Mouse (Mus musculus): ENCODE data around the gene Il1rapl1. TPM values are rescaled to one million over a fixed set of nuclear protein-coding genes. Genes with fewer than 3 reads are reported as not detected.

Il1rapl1 gene
- total and polyA plus RNA-seq, 2 experiments from 2014 or later: 2.5 to 12.9 TPM

DNA sequence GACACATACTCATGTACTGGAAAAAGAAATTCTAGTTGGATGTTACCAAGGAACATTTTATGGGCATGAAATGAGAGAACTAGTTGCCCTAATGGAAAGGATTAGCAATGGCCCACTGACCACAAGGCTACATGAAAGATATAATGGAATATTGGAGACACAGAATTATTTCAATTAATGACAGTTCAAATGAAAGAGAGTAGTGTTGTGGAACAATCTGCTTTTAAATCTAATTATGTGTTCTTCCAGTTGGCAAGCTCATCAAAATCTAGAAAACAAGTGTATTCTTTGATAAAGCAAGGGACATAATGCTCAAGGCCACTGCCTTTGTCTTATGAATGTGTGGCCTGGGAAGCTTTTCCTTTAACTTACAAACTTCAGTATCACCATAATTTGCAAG, 1113.1 kb downstream of the Il1rapl1 start:
- Histone ChIP-seq H3K4me2 (ENCODE audit: low read depth) (no peak overlapping the region), H3K36me3 (ENCODE audit: insufficient read depth) (no peaks in the 10 kb centered on the region), H3K9me3 (ENCODE audit: low read length) (no peaks in the 10 kb centered on the region), H3K27ac (ENCODE audit: low read depth, low read length) (no peak overlapping the region), H3K4me1 (ENCODE audit: insufficient read depth) (no peaks in the 10 kb centered on the region), H3K9ac (no peak overlapping the region), H3K4me3 (ENCODE audit: low read depth, low read length) (no peak overlapping the region), H3K27me3 (ENCODE audit: insufficient read depth, low read length) (no peaks in the 10 kb centered on the region)
- no peak for TF ChIP-seq CTCF (IDR thresholded peaks at IDR 0.05; ENCODE audit: low read depth)
- ATAC-seq: no peak
- DNase-seq: no peak

GRCm38 (mm10) chrX:86955126-86955525, 1160.3 kb downstream of the Il1rapl1 start:
- H3K27ac ChIP-seq (ENCODE audit: low read depth, low read length): no peak overlapping the region
- H3K36me3 ChIP-seq (ENCODE audit: insufficient read depth): no peaks in the 10 kb centered on the region
- 26% methylated on average over 1 of the region's 1 CpGs for WGBS
- TF ChIP-seq CTCF (IDR thresholded peaks at IDR 0.05; ENCODE audit: low read depth): no peak
- H3K27me3 ChIP-seq (ENCODE audit: insufficient read depth, low read length): no peaks in the 10 kb centered on the region
- no peak for ATAC-seq
- no peak overlapping the region for H3K4me2 ChIP-seq (ENCODE audit: low read depth)
- H3K4me1 ChIP-seq (ENCODE audit: insufficient read depth): no peaks in the 10 kb centered on the region
- H3K4me3 ChIP-seq (ENCODE audit: low read depth, low read length): no peak overlapping the region
- DNase-seq: peak; percentile 7
- H3K9me3 ChIP-seq (ENCODE audit: low read length): no peaks in the 10 kb centered on the region
- no peak overlapping the region for H3K9ac ChIP-seq

DNA sequence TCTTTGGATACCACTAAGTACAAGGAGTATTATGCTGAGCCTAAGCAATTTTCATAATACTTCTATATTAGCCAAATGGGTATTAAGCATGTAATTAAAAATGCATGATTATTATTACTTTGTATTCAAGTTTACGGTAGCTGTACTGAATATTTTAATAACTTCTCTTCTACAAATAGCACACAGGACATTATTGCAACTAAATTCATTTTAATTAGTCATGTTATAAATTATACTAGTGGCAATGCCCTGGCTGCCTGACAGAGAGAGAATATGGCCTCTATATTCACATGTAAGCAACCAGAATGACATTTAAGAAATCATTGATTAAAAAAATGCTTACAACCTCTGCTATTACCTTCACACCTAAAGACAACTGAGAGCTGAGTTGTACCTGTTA, 1160.8 kb downstream of the Il1rapl1 start:
- no peaks in the 10 kb centered on the region for H3K4me1 ChIP-seq (ENCODE audit: insufficient read depth)
- no peak overlapping the region for H3K4me2 ChIP-seq (ENCODE audit: low read depth)
- WGBS: 77% methylated on average over 1 of the region's 1 CpGs
- no peak overlapping the region for H3K27ac ChIP-seq (ENCODE audit: low read depth, low read length)
- no peak overlapping the region for H3K9ac ChIP-seq
- no peak for TF ChIP-seq CTCF (IDR thresholded peaks at IDR 0.05; ENCODE audit: low read depth)
- ATAC-seq (no peak), DNase-seq (no peak)
- no peaks in the 10 kb centered on the region for H3K9me3 ChIP-seq (ENCODE audit: low read length)
- no peak overlapping the region for H3K4me3 ChIP-seq (ENCODE audit: low read depth, low read length)
- no peaks in the 10 kb centered on the region for H3K36me3 ChIP-seq (ENCODE audit: insufficient read depth)
- H3K27me3 ChIP-seq (ENCODE audit: insufficient read depth, low read length): no peaks in the 10 kb centered on the region

- H3K4me2 ChIP-seq (ENCODE audit: low read depth): no peak overlapping the region
- no peak overlapping the region for H3K4me3 ChIP-seq (ENCODE audit: low read depth, low read length)
- no peaks in the 10 kb centered on the region for H3K36me3 ChIP-seq (ENCODE audit: insufficient read depth)
- no peak overlapping the region for H3K27ac ChIP-seq (ENCODE audit: low read depth, low read length)
- H3K9ac ChIP-seq: no peak overlapping the region
- WGBS: 51% methylated on average over 2 of the region's 2 CpGs
- no peaks in the 10 kb centered on the region for H3K27me3 ChIP-seq (ENCODE audit: insufficient read depth, low read length)
- TF ChIP-seq CTCF (IDR thresholded peaks at IDR 0.05; ENCODE audit: low read depth): no peak
- no peaks in the 10 kb centered on the region for H3K9me3 ChIP-seq (ENCODE audit: low read length)
- no peaks in the 10 kb centered on the region for H3K4me1 ChIP-seq (ENCODE audit: insufficient read depth)
- ATAC-seq (no peak), DNase-seq (no peak)
These were observed 1164.5 kb downstream of the Il1rapl1 start for GRCm38 (mm10) chrX:86950940-86951339.

DNA sequence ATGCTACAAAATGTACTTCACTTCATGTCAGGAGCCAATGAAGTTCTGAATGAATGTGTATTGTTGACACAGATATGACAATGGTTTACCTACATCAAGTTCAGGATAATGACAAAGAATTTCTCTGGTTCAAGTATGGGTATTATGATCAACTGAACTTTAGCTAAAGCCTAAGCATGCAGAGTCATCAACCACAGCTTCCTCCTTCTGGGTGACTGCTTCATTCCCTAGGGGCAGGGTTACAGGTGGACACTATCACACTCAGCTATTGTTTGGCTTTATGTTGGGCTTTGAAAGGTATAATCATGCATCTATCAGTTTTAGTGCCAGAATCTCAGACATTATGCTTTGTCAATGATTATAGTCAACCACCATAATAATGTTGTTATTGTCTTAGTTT, 1166.3 kb downstream of the Il1rapl1 start:
- Histone ChIP-seq H3K4me3 (ENCODE audit: low read depth, low read length) (no peak overlapping the region), H3K9me3 (ENCODE audit: low read length) (no peaks in the 10 kb centered on the region), H3K4me1 (ENCODE audit: insufficient read depth) (no peaks in the 10 kb centered on the region), H3K4me2 (ENCODE audit: low read depth) (no peak overlapping the region), H3K27me3 (ENCODE audit: insufficient read depth, low read length) (no peaks in the 10 kb centered on the region), H3K36me3 (ENCODE audit: insufficient read depth) (no peaks in the 10 kb centered on the region), H3K9ac (no peak overlapping the region), H3K27ac (ENCODE audit: low read depth, low read length) (no peak overlapping the region)
- no peak for TF ChIP-seq CTCF (IDR thresholded peaks at IDR 0.05; ENCODE audit: low read depth)
- ATAC-seq: no peak
- DNase-seq: no peak

- WGBS: 85% methylated on average over 2 of the region's 2 CpGs
- TF ChIP-seq CTCF (IDR thresholded peaks at IDR 0.05; ENCODE audit: low read depth): no peak
These were observed 1260.6 kb downstream of the Il1rapl1 start for GRCm38 (mm10) chrX:86854835-86855234.

GRCm38 (mm10) chrX:86808218-86808617, 1307.2 kb downstream of the Il1rapl1 start:
- Histone ChIP-seq H3K27ac (ENCODE audit: low read depth, low read length) (no peak overlapping the region), H3K4me2 (ENCODE audit: low read depth) (no peak overlapping the region), H3K4me3 (ENCODE audit: low read depth, low read length) (no peak overlapping the region), H3K27me3 (ENCODE audit: insufficient read depth, low read length) (no peaks in the 10 kb centered on the region), H3K9me3 (ENCODE audit: low read length) (no peaks in the 10 kb centered on the region), H3K9ac (no peak overlapping the region), H3K36me3 (ENCODE audit: insufficient read depth) (no peaks in the 10 kb centered on the region), H3K4me1 (ENCODE audit: insufficient read depth) (no peaks in the 10 kb centered on the region)
- no peak for TF ChIP-seq CTCF (IDR thresholded peaks at IDR 0.05; ENCODE audit: low read depth)
- WGBS: 85% methylated on average over 3 of the region's 3 CpGs
- ATAC-seq: no peak
- DNase-seq: no peak

More at GRCm38 (mm10) chrX:86854835-86855234, 1260.6 kb downstream of the Il1rapl1 start:
- Histone ChIP-seq H3K4me1 (ENCODE audit: insufficient read depth) (no peaks in the 10 kb centered on the region), H3K27me3 (ENCODE audit: insufficient read depth, low read length) (no peaks in the 10 kb centered on the region), H3K4me3 (ENCODE audit: low read depth, low read length) (no peak overlapping the region), H3K9me3 (ENCODE audit: low read length) (no peaks in the 10 kb centered on the region), H3K9ac (no peak overlapping the region), H3K27ac (ENCODE audit: low read depth, low read length) (no peak overlapping the region), H3K4me2 (ENCODE audit: low read depth) (no peak overlapping the region), H3K36me3 (ENCODE audit: insufficient read depth) (no peaks in the 10 kb centered on the region)
- DNase-seq (no peak), ATAC-seq (no peak)

DNA sequence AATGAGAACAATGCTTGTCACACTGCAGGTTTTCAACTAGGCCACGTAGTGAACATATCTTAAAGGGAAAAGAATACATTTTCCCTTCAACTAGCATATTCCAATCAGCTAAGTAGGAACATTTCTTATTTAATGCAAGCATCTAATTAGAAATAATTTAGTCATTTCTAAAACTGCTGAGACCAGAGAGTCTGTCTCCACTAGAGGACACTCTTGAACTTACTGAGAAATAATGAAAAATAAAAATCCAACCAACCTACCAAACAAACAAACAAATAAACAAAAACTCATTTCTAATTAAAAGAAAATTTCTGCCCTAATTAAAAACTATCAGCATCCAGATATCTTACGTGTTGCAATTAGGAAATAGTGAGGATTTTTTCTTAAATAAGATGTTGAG, 1312.7 kb downstream of the Il1rapl1 start:
- DNase-seq: peak; percentile 11
- WGBS: 56% methylated on average over 2 of the region's 2 CpGs
- no peak overlapping the region for H3K4me3 ChIP-seq (ENCODE audit: low read depth, low read length)
- no peak overlapping the region for H3K9ac ChIP-seq
- 0 out of 2 replicates have a peak, but pooled peaks have one; percentile 15 for TF ChIP-seq CTCF (IDR thresholded peaks at IDR 0.05; ENCODE audit: low read depth)
- H3K27ac ChIP-seq (ENCODE audit: low read depth, low read length): no peak overlapping the region
- no peak for ATAC-seq
- no peaks in the 10 kb centered on the region for H3K4me1 ChIP-seq (ENCODE audit: insufficient read depth)
- H3K36me3 ChIP-seq (ENCODE audit: insufficient read depth): no peaks in the 10 kb centered on the region
- no peaks in the 10 kb centered on the region for H3K9me3 ChIP-seq (ENCODE audit: low read length)
- no peak overlapping the region for H3K4me2 ChIP-seq (ENCODE audit: low read depth)
- no peaks in the 10 kb centered on the region for H3K27me3 ChIP-seq (ENCODE audit: insufficient read depth, low read length)
